ENCODE assay signal across 11 mouse cellular contexts in genomic region chr6:47810181-47810580, GRCm38 (mm10). TPM values are rescaled to one million over a fixed set of nuclear protein-coding genes. Genes with fewer than 3 reads are reported as not detected.
DNase-seq lines count a peak whose midpoint lies in the region; ATAC-seq and TF ChIP-seq lines count a peak whose summit lies in the region.
"Had no signal": no experiment of that assay in that cellular context is flagged by ENCODE, and none has a peak within 500 bp of the region (broad histone marks: within the 10 kb centered on the region; RNA-seq: fewer than 3 reads in every experiment).

No protein-coding gene starts in this region.

- H3K9me3 ChIP-seq in forebrain, embryonic 12.5 days, result no peaks in the 10 kb centered on the region
- H3K9me3 ChIP-seq in liver, embryonic 13.5 days (replicated peaks), result no peaks in the 10 kb centered on the region

- H3K27me3 ChIP-seq in heart, adult 2 months (ENCODE audit: control insufficient read depth, insufficient read depth, low read length), result no peaks in the 10 kb centered on the region
- no peaks in the 10 kb centered on the region for H3K27me3 ChIP-seq in forebrain, embryonic 12.5 days
- no peaks in the 10 kb centered on the region for H3K27me3 ChIP-seq in liver, embryonic 13.5 days

- no peak for TF ChIP-seq EP300 in heart, adult 2 months (IDR thresholded peaks at IDR 0.05; ENCODE audit: insufficient read depth, low read depth, low read length)

- 71% methylated on average over 2 of the region's 2 CpGs for WGBS in heart, adult 2 months
- 85% methylated on average over 2 of the region's 2 CpGs for WGBS in forebrain, embryonic 12.5 days
- 75% methylated on average over 2 of the region's 2 CpGs for WGBS in liver, embryonic 13.5 days (ENCODE audit: insufficient replicate concordance)

- H3K79me2 ChIP-seq in heart, adult 2 months (replicated peaks; ENCODE audit: control insufficient read depth, insufficient read depth, low read length), result peaks cover 4% of the 10 kb centered on the region; the same call in 1 of the 2 replicates

- no peak overlapping the region for H3K4me3 ChIP-seq in heart, adult 2 months
- H3K4me3 ChIP-seq in forebrain, embryonic 12.5 days (replicated peaks), result no peak overlapping the region
- H3K4me3 ChIP-seq in liver, embryonic 13.5 days (replicated peaks), result no peak overlapping the region
- H3K4me3 ChIP-seq in gastrocnemius, adult 2 months, result no peak overlapping the region
- H3K4me3 ChIP-seq: erythroblast, embryonic 14.5 days had no signal

- no peak overlapping the region; the same call in 1 of the 2 replicates for H3K9ac ChIP-seq in heart, adult 2 months (ENCODE audit: low read depth, low read length)
- no peak overlapping the region; the same call in 1 of the 2 replicates for H3K9ac ChIP-seq in forebrain, embryonic 12.5 days
- H3K9ac ChIP-seq in liver, embryonic 13.5 days, result no peak overlapping the region; the same call in 1 of the 2 replicates

- no peak for ATAC-seq in forebrain, embryonic 12.5 days (ENCODE audit: low FRiP score)
- no peak for ATAC-seq in liver, embryonic 13.5 days (ENCODE audit: low read depth)
- no peak for ATAC-seq in granulocyte monocyte progenitor cell, adult 5-6 weeks (replicated peaks; ENCODE audit: poor library complexity, severe bottlenecking)

- DNase-seq in heart, adult 2 months, result no peak
- no peak for DNase-seq in heart, postnatal 10 days
- DNase-seq in 416B (ENCODE audit: low read depth), result peak; percentile 53
- no peak for DNase-seq in liver, embryonic 13.5 days
- no peak for DNase-seq in gastrocnemius, adult 2 months
- DNase-seq in spleen, adult 12 weeks (ENCODE audit: low spot score), result no peak
- DNase-seq: heart, postnatal 36 days; thymus, postnatal 14 days had no signal

- TF ChIP-seq POLR2A in heart, adult 2 months (IDR thresholded peaks at IDR 0.05; ENCODE audit: insufficient read depth, low read depth, low read length), result no peak

- intact Hi-C loops in heart, adult 2 months (cut with DNase I), result no loop called here
- intact Hi-C loops in heart, postnatal 10 days (cut with DNase I), result no loop called here
- intact Hi-C loops in gastrocnemius, adult 2 months (cut with DNase I), result no loop called here

- H3K4me2 ChIP-seq in forebrain, embryonic 12.5 days, result peak overlapping the region; percentile 31
- H3K4me2 ChIP-seq in liver, embryonic 13.5 days, result 0 out of 2 replicates have a peak overlapping the region, but pooled peaks have one; percentile 20

- 0 out of 2 replicates have a peak, but pooled peaks have one; percentile 1 for TF ChIP-seq CTCF in heart, adult 2 months (IDR thresholded peaks at IDR 0.05)
- TF ChIP-seq CTCF in gastrocnemius, adult 2 months (IDR thresholded peaks at IDR 0.05), result no peak

- no peaks in the 10 kb centered on the region; the same call in none of the 2 replicates for H3K36me3 ChIP-seq in heart, adult 2 months (ENCODE audit: control insufficient read depth, insufficient read depth, low read length)
- peaks cover 22% of the 10 kb centered on the region for H3K36me3 ChIP-seq in forebrain, embryonic 12.5 days (replicated peaks)
- peaks cover 24% of the 10 kb centered on the region for H3K36me3 ChIP-seq in liver, embryonic 13.5 days

- no peak overlapping the region for H3K27ac ChIP-seq in heart, adult 2 months
- no peak overlapping the region for H3K27ac ChIP-seq in forebrain, embryonic 12.5 days
- no peak overlapping the region for H3K27ac ChIP-seq in liver, embryonic 13.5 days
- H3K27ac ChIP-seq in gastrocnemius, adult 2 months, result no peak overlapping the region

- peaks cover 6% of the 10 kb centered on the region for H3K4me1 ChIP-seq in heart, adult 2 months (ENCODE audit: control insufficient read depth, insufficient read depth, low read length)
- peaks cover 33% of the 10 kb centered on the region for H3K4me1 ChIP-seq in forebrain, embryonic 12.5 days
- peaks cover 42% of the 10 kb centered on the region for H3K4me1 ChIP-seq in liver, embryonic 13.5 days (replicated peaks)

RNA-seq across cellular contexts. Expression of gene Pdia4, which starts 3.0 kb away (rescaled TPM):
- total RNA-seq in heart, adult 2 months (2021), result 10 to 100 TPM; 44.1 to 46.0 TPM
- 14.0 and 29.7 TPM in 2 replicates for polyA plus RNA-seq in heart, adult 2 months (2012; rRNA removed)
- total RNA-seq in heart, postnatal 10 days (2021), result 10 to 100 TPM; 43.2 to 57.8 TPM
- polyA plus RNA-seq in forebrain, embryonic 12.5 days (2016; fragmentation: Nextera tagmentation; extraction: Ambion mirVana), result 156 and 191 TPM in 2 replicates
- 117 and 141 TPM in 2 replicates for polyA plus RNA-seq in liver, embryonic 13.5 days (2015; fragmentation: Nextera tagmentation; extraction: Ambion mirVana)
- 10 to 100 TPM; 11.2 to 18.9 TPM for total RNA-seq in gastrocnemius, adult 2 months (2021)
- 157 and 161 TPM in 2 replicates for total RNA-seq in granulocyte monocyte progenitor cell, adult 5-6 weeks (2014; fragmentation: Nextera tagmentation)
- total RNA-seq in granulocyte monocyte progenitor cell, adult 5-6 weeks (2017), result 534 and 557 TPM in 2 replicates

RNA-seq across cellular contexts. Expression of gene Zfp786, which starts 20.5 kb away (rescaled TPM):
- total RNA-seq in heart, adult 2 months (2021), result under 1 TPM; 0.64 to 0.78 TPM
- 0.20 and 0.47 TPM in 2 replicates for polyA plus RNA-seq in heart, adult 2 months (2012; rRNA removed)
- total RNA-seq in heart, postnatal 10 days (2021), result under 1 TPM; 0.55 to 0.99 TPM
- polyA plus RNA-seq in forebrain, embryonic 12.5 days (2016; fragmentation: Nextera tagmentation; extraction: Ambion mirVana), result 12.1 and 12.4 TPM in 2 replicates
- polyA plus RNA-seq in liver, embryonic 13.5 days (2015; fragmentation: Nextera tagmentation; extraction: Ambion mirVana), result 0.61 and 0.70 TPM in 2 replicates
- 1 to 10 TPM in 1 of 2 experiments, under 1 TPM in 1; 0.42 to 1.2 TPM for total RNA-seq in gastrocnemius, adult 2 months (2021)
- 0.13 and 11.2 TPM in 2 replicates for total RNA-seq in granulocyte monocyte progenitor cell, adult 5-6 weeks (2014; fragmentation: Nextera tagmentation)
- 2.0 and 5.1 TPM in 2 replicates for total RNA-seq in granulocyte monocyte progenitor cell, adult 5-6 weeks (2017)
- polyA plus RNA-seq: erythroblast, embryonic 14.5 days had no signal

RNA-seq across cellular contexts. Expression of gene Zfp398, which starts 25.3 kb away (rescaled TPM):
- 1 to 10 TPM; 5.8 to 7.4 TPM for total RNA-seq in heart, adult 2 months (2021)
- polyA plus RNA-seq in heart, adult 2 months (2012; rRNA removed), result 3.3 and 5.5 TPM in 2 replicates
- 1 to 10 TPM; 7.1 TPM for total RNA-seq in heart, postnatal 10 days (2021)
- polyA plus RNA-seq in forebrain, embryonic 12.5 days (2016; fragmentation: Nextera tagmentation; extraction: Ambion mirVana), result 12.3 and 12.5 TPM in 2 replicates
- 2.2 TPM in 2 replicates for polyA plus RNA-seq in liver, embryonic 13.5 days (2015; fragmentation: Nextera tagmentation; extraction: Ambion mirVana)
- total RNA-seq in gastrocnemius, adult 2 months (2021), result 1 to 10 TPM; 5.7 to 6.5 TPM
- total RNA-seq in granulocyte monocyte progenitor cell, adult 5-6 weeks (2014; fragmentation: Nextera tagmentation), result 27.9 TPM in 2 replicates
- total RNA-seq in granulocyte monocyte progenitor cell, adult 5-6 weeks (2017), result 16.0 and 16.8 TPM in 2 replicates
